Mouse (Mus musculus): ENCODE data around the gene Cav3.

Gene Cav3

DNA sequence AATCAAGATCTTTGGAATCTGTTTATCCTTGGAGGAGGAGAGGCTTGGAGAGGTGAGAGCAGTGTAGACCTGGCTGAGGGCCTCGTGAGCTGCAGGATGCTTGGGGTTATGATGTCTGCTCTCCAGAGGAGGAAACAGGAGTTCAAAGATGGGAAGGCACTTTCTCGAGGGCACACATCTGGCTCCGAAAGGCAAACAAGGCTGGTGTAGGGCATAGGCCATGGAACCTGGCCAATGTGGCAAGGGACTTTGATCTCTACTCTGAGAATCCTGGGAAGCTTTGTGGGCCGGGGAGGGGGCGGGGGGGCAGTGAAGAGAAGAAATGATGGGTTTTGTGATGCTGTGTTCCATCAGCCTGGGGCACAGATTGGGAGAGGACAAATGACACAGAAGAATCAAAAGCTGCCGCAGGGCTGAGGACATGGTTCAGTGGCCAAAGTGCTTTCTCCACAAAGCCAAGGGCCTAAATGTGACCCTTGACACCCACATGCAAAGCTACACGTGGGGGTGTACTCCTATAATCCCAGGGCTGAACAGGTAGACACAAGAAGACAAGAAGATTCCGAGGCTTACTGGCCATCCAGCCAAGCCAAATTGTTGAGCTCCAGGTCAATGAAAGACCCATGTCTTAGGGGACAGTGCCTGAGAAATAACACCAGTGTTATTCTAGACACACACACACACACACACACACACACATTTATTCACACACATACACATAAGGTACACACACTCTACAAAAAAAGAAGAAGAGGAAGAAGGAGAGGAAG is 37.2 kb downstream of the Cav3 start:
- DNase-seq = no peak

DNA sequence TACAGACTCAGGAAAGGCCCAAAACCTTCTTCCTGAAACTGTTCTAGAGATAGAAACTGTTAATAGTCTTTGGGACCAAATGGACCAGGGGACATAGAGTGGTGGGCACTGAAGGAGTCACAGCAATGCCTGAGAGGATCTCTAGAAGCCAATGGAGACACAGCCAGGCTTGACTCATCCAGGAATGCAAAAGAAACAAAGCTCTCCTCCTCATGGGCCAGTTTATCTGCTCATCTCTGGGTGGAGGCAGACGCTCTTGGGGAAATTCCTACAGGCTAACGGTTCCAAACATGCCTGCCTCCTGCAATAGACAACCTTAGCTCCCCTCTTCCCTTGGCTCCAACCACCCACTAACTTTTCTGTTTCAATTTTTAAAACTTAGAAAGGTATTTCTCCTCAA is 38.2 kb downstream of the Cav3 start:
- no peak for DNase-seq

DNA sequence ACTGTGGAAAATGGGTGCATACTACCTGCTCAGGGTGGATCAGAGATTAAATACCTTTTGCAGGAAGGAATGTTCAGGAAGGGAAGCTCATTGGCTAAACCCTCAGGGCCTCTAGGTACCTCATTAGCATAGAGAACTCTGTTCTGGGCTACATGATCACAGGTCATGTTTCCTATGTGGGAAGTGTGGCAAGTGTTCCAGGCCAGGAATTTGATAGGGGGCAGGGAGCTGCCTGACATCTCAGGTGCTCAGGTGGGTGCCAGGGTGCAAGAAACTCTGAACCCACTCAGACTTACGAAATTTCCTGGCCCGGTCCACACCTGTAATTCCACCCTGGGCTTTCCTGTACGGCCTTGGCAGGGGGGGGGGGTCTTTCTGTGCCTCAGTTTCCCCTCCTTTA is 39.4 kb downstream of the Cav3 start:
- no peak for DNase-seq

DNA sequence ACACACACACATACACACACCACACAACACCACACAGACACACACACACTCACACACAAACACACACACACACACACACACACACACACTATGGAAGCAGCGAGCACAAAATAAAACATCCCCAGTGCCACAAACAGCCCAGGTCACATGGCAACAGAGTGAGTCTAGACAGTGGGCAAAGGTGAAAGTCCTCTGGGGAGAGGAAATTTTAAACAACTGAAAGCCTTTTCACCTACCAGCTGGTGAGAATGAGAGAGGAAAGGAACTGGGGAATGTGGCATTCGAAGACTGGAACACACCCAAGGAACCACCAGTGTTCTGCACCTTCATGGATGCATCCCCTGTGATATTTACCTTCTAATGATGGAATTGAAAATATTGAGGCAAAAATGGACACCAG is 40.2 kb downstream of the Cav3 start:
- DNase-seq = no peak

DNA sequence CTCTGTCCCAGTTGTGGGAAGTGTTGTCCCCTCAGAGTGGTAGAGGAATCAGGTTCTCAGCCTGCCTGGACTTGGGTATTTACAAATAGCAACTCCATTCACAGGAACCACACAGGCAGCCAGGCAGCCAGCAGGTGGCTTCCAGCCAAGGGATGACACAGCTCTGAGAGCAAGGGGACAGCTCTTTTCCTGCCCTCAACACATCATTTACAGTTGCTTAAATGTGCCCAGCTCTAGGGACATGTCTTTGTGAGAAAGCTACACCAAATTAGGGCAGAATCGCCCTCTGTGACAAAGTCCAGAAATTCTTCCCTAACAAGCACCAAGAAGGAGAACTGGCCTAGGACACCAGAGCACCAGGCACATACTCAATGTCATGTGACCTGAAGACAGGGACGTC is 41.9 kb downstream of the Cav3 start:
- no peak for DNase-seq

DNA sequence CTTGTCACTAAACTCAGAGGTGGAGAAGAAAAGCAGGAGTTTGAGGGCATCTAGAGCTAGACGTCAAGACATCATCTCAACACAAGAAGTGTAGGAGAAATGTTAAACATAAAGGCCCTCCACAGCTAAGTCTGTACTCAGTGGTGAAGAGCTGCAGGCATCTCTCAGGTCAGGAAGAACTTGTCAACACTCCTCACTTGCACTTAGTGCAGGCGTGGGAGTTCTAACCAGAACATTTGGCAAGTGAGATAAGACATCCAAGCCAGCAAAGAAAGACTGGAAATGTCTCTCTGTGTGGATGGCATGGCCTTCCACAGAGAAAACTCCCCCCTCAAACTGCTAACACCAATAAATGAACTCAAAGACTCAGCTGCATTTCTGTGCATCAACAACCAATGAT is 48.3 kb downstream of the Cav3 start:
- DNase-seq = no peak

DNA sequence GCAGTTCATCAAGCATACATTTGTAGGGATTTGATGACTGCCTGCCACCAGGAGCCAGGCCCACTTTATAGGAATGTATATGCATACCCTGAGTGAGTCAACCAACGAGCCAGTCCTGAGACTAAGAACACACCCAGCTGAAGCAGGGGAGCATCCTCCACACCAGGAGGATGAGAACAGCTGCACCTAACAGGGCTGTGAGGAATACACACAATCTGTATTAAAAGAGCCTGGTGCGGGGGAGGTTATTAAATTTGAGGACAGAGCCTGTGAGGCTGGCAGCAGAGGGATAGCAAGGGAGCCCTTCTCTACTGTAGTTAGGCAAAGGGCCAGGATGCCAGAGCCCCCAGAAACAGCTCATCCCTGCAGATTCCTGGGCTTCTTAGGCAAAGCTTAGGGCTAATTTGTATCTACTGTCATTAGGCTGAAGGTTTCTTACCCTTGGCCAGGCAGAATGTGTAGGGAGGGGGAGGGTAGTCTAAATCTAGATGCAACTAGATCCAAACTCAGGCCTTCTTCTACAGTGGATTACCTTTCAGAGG is 50.4 kb downstream of the Cav3 start:
- DNase-seq = no peak

DNA sequence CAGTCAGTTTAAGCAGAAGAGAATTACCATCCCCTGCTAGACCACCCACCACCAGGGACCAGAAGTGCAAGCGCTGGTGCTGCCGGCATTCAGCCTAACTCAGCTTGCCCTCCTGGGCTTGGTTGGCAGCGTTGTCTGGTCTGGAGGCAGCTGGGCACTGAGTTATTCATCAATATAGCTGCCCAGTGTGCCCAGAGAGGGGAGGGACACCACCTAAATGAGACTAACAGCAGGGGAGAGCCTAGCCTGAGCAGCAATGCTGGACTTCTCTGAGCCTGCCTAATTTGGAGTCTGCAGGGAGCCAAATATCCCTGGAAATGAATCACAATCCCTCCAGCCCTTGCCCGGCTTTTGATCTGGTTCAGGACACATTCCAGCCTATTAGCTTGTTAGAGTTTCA is 51.0 kb downstream of the Cav3 start:
- no peak for DNase-seq

DNA sequence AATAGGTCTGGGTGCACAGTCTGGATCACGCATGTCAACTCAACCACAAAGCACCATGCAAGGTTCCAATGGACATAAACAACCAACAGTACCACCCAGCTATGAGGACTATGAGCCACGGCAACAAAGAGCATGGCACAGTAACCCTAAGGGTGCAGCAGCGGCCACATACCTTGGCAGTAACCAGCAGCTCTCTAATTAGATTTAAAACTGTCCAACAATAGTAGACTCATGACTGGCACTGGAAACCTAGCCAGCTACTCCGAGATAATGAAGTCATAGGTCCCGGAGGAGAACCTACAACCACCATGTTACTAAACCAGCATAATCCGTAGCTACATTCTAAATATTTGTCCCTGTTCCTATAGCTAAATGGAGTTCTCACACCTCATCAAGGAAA is 55.3 kb downstream of the Cav3 start:
- no peak for DNase-seq

DNA sequence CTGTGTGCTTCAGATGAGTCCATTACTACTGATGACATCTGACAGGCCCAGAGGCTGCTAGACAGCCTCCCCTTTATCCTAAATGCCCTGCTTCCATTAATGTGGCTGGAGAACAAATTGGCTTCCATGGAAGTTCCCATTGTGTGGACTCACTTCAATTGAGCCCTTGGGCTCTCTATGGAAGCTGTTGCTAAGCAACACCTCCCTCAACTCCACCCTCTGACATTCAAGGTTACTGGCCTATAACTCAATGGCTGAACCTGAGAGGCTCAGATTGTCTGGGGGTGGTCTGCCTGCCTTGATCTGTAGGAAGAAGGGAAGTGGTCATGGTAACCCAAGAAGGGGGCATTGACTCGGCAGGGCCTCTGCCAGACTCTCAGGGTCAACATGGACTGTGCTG is 57.2 kb downstream of the Cav3 start:
- no peak for DNase-seq

DNA sequence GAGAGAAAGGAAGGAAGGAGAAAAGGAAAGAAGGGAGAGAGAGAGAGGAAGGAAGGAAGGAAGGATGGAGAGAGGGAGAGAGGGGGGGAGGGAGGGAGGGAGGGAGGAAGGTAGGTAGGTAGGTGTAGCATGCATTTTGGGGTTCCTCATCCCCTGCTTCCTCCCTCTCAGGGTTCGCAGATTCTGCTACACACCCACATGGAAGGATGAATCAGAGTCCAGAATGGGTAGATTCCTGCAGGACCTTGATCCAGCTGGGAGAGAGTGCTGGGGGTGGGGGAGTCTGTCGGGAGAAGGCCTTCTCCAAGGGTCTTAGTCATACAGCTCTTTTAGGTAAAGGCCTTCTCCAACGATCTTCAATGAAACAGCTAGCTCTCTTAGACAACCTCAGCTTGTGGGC is 58.3 kb downstream of the Cav3 start:
- DNase-seq = no peak

DNA sequence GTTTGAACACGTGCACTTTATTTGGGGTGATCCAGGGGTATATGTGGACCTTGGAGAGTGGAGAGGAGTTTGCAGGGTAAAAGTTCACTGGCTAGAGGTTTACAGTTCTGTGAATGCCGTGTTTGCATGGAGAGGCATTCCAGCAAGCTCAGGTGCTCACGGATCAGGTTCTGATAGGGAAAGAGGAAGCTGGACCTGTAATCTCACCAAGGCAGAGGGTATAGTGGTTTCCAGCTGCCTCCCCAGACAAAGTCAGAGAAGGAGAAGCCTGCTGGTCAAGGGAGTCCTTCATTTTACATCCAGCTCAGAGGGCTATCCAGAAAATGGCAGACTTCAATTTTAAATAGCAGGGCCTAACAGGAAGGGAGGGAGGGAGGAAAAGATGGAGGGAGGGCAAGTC is 58.7 kb downstream of the Cav3 start:
- no peak for DNase-seq

Measured in thymus, adult 18-20 months (tissue).